Mouse (Mus musculus) liver, adult 2 months (tissue): ENCODE results near the gene Kndc1.

ENCODE experiments used
- CTCF ChIP-seq: fragments of 200-500 bp; IDR thresholded peaks from 2 replicates; pipeline ENCODE4 v1.5.1; 2011; ENCODE audit warnings: low read depth, low read length, control low read depth
- POLR2A ChIP-seq: fragments of 200-500 bp; IDR thresholded peaks from 2 replicates; pipeline ENCODE4 v1.6.1; 2011; ENCODE audit warnings: low read length, control low read depth; ENCODE audit not compliant: insufficient read depth; ENCODE audit errors: extremely low read depth

GRCm38 (mm10) chr7:139850677-139851076, 43.8 kb upstream of the Kndc1 start:
- no peak for TF ChIP-seq POLR2A
- no peak for TF ChIP-seq CTCF
